Mouse (Mus musculus): ENCODE data around the gene Rabgap1l. TPM values are rescaled to one million over a fixed set of nuclear protein-coding genes. Genes with fewer than 3 reads are reported as not detected.

Rabgap1l gene
- 20.5 and 23.7 TPM in 2 replicates for polyA plus RNA-seq (2015; fragmentation: Nextera tagmentation; extraction: Ambion mirVana)

GRCm38 (mm10) chr1:160792686-160793355 is at the start of gene Rabgap1l:
Gene Rabgap1l, minus strand, starts transcription at chr1:160793211.
- Histone ChIP-seq H3K4me3 (peak within 1 kb of the TSS; percentile 89), H3K9me3 (0 out of 2 replicates have a peak, but pooled peaks cover 4% of the 10 kb centered on the region), H3K36me3 (no peaks in the 10 kb centered on the region), H3K4me1 (replicated peaks) (peaks cover 11% of the 10 kb centered on the region), H3K27me3 (0 out of 2 replicates have a peak, but pooled peaks cover 3% of the 10 kb centered on the region), H3K9ac (peak within 1 kb of the TSS; percentile 90), H3K27ac (replicated peaks) (peak within 1 kb of the TSS; percentile 73), H3K4me2 (peak within 1 kb of the TSS; percentile 95)
- under 1% methylated on average over 64 of the region's 67 CpGs for WGBS
- ATAC-seq (ENCODE audit: low read depth): peak; percentile 97

DNA sequence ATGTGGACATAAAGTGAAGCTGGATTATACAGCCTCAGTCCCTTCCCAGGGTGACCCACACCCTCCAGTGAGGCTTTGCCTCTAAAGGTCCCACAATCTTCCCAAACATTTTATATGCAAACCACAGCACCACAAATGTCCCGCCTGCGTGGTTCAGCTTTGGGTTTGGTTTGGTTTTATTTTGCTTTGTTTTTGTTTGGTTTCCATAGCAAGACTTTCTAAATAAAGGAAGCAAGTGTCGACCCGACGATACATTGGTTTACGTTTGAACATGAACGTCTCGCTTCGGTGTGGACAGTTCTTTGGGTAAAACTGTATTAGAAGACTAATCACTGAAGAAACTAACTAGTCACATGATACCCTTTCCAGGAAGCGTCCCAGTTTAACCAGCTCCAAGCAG is 49.6 kb upstream of the Rabgap1l start:
- WGBS: 90% methylated on average over 10 of the region's 10 CpGs
- Histone ChIP-seq H3K27me3 (no peaks in the 10 kb centered on the region), H3K4me3 (no peak overlapping the region), H3K9me3 (no peaks in the 10 kb centered on the region), H3K4me2 (no peak overlapping the region), H3K27ac (replicated peaks) (no peak overlapping the region), H3K4me1 (replicated peaks) (no peaks in the 10 kb centered on the region), H3K36me3 (no peaks in the 10 kb centered on the region), H3K9ac (no peak overlapping the region)
- ATAC-seq (ENCODE audit: low read depth): no peak

DNA sequence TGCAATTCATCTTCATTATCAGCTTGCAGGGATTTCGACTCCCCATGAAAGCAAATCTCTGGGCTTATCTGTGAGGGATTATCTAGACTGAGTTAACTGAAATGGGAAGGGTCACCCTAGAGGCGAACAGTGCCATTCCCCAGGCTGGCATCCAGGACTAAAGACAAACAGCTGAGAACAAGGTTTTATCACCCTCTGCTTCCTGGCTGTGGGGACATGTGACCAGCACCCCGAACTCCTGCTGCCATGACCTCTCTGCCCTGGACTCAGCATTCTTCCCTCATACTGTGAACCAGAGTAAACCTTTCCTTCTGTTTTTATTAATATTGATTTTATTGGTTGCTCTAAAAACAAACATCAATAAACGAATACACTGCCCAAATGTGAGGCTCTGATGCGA is 47.6 kb upstream of the Rabgap1l start:
- Histone ChIP-seq H3K9me3 (no peaks in the 10 kb centered on the region), H3K36me3 (no peaks in the 10 kb centered on the region), H3K27me3 (no peaks in the 10 kb centered on the region), H3K4me1 (replicated peaks) (no peaks in the 10 kb centered on the region), H3K9ac (no peak overlapping the region), H3K4me2 (no peak overlapping the region), H3K27ac (replicated peaks) (no peak overlapping the region), H3K4me3 (no peak overlapping the region)
- no peak for ATAC-seq (ENCODE audit: low read depth)
- 84% methylated on average over 5 of the region's 5 CpGs for WGBS

DNA sequence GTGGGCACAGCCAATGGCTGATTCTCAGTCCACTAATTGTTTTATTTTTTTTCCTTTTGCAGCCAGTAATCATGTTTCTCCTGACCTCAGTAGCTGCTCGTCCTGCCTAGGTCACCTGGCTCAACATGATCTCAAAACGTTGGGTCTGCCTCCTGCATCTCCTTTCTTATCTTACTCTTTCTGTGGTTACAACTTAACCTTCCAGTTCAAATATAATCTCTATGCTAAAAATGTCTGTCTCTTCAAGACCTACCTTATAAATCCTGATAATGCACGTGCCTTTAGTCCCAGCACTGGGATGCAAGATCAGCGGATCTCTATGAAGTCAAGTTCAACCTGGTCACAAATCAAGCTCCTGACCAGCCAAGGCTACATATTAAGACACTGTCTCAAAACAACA is 46.1 kb upstream of the Rabgap1l start:
- no peaks in the 10 kb centered on the region for H3K4me1 ChIP-seq (replicated peaks)
- no peaks in the 10 kb centered on the region for H3K36me3 ChIP-seq
- no peak overlapping the region for H3K4me3 ChIP-seq
- H3K27ac ChIP-seq (replicated peaks): no peak overlapping the region
- H3K27me3 ChIP-seq: no peaks in the 10 kb centered on the region
- ATAC-seq (ENCODE audit: low read depth): no peak
- H3K9ac ChIP-seq: no peak overlapping the region
- H3K4me2 ChIP-seq: no peak overlapping the region
- H3K9me3 ChIP-seq: no peaks in the 10 kb centered on the region
- WGBS: 80% methylated on average over 4 of the region's 4 CpGs

GRCm38 (mm10) chr1:160834446-160834845 is 41.4 kb upstream of the Rabgap1l start:
- no peak for ATAC-seq (ENCODE audit: low read depth)
- WGBS: 80% methylated on average over 1 of the region's 1 CpGs

DNA sequence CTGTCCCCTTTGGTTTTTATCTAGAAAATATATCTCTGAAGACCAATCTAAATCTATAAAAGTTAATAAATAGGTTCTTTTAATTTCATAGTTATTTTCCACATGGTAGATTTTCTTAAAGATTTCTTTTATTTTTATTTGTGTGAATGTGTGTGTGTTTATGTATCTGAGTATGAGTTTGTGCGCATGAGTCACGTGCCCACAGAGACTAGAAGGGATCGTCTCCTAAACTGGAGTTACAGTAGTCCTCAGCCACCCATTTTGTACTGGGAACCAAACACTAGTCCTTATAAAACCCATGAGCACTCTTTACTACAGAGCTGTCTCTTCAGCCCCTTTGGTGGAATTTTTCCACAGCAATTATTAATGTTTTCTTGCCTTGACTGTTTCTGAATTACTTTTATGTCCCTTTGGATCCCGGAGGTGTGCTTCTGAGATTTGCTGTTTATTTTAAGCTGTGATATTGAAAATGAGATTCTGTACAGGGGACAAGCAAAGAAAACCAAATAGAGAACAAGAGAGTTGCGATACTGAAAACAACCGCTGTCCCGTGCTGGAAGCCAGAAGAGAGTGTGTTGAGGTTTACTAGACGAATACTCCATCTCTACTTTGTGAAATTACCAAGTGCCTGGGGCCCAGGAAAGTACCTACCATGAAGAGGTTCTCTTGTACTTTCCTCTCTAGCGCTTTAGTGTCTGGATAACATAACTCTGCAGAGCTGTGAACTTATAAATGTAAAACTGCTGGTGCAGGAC is 39.4 kb upstream of the Rabgap1l start:
- WGBS: 87% methylated on average over 9 of the region's 9 CpGs
- no peak for ATAC-seq (ENCODE audit: low read depth)

More at GRCm38 (mm10) chr1:160834446-160834845, 41.4 kb upstream of the Rabgap1l start:
- H3K4me1 ChIP-seq (replicated peaks): no peaks in the 10 kb centered on the region
- no peaks in the 10 kb centered on the region for H3K36me3 ChIP-seq
- no peaks in the 10 kb centered on the region for H3K27me3 ChIP-seq
- H3K4me2 ChIP-seq: no peak overlapping the region
- no peak overlapping the region for H3K4me3 ChIP-seq
- H3K9me3 ChIP-seq: no peaks in the 10 kb centered on the region
- H3K27ac ChIP-seq (replicated peaks): no peak overlapping the region
- H3K9ac ChIP-seq: no peak overlapping the region

GRCm38 (mm10) chr1:160830608-160831498 is 37.8 kb upstream of the Rabgap1l start:
- Histone ChIP-seq H3K4me2 (no peak overlapping the region), H3K27me3 (no peaks in the 10 kb centered on the region), H3K9me3 (no peaks in the 10 kb centered on the region), H3K9ac (no peak overlapping the region), H3K27ac (replicated peaks) (no peak overlapping the region), H3K36me3 (no peaks in the 10 kb centered on the region), H3K4me1 (replicated peaks) (no peaks in the 10 kb centered on the region), H3K4me3 (no peak overlapping the region)
- 93% methylated on average over 8 of the region's 8 CpGs for WGBS
- ATAC-seq (ENCODE audit: low read depth): no peak

More for the DNA sequence above, 39.4 kb upstream of the Rabgap1l start:
- Histone ChIP-seq H3K36me3 (no peaks in the 10 kb centered on the region), H3K9ac (no peak overlapping the region), H3K4me1 (replicated peaks) (no peaks in the 10 kb centered on the region), H3K4me2 (no peak overlapping the region), H3K4me3 (no peak overlapping the region), H3K27ac (replicated peaks) (no peak overlapping the region), H3K9me3 (no peaks in the 10 kb centered on the region), H3K27me3 (no peaks in the 10 kb centered on the region)

DNA sequence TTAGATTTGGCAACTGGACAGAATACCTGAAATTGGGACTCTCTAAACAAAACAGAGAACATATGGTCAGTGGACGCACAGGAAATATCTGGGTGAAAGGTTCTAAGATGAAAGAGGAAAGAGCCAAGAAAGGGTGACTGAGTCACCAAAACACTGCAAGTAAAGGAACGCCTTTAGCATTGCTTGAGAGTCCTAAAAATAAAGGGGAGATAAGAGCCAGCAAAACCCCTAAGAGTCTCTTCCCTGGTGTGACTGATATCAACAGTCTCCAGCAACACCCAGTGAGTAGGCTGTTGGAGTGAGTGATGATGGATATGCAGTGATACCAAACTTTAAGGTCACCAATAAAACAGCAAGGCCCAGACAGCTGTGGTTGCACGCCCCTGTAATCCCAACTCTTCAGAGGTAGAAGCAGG is 32.4 kb upstream of the Rabgap1l start:
- no peak overlapping the region for H3K4me2 ChIP-seq
- no peaks in the 10 kb centered on the region for H3K27me3 ChIP-seq
- no peak overlapping the region for H3K9ac ChIP-seq
- H3K4me1 ChIP-seq (replicated peaks): no peaks in the 10 kb centered on the region
- WGBS: 80% methylated on average over 3 of the region's 3 CpGs
- no peaks in the 10 kb centered on the region for H3K36me3 ChIP-seq
- H3K4me3 ChIP-seq: no peak overlapping the region
- H3K9me3 ChIP-seq: no peaks in the 10 kb centered on the region
- no peak overlapping the region for H3K27ac ChIP-seq (replicated peaks)
- ATAC-seq (ENCODE audit: low read depth): no peak

DNA sequence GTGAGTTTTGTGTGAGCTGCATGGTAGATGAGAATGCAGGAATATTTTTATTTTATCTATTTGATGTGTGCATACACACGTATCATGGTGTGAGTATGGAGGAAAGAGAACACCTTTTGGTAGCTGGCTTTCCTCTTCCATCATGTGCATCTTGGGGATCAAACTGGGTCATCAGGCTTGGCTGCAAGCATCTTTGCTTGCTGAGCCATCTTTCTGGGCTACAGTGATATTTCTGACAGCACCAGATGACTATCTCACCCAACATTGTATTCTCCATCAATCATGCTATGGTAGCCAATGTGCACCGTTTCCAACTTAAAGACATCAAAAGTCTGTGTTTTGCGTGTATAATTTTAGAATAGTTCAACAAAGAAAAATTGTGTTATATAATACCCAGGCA is 30.6 kb upstream of the Rabgap1l start:
- no peaks in the 10 kb centered on the region for H3K36me3 ChIP-seq
- no peak overlapping the region for H3K4me3 ChIP-seq
- H3K27ac ChIP-seq (replicated peaks): no peak overlapping the region
- no peaks in the 10 kb centered on the region for H3K9me3 ChIP-seq
- ATAC-seq (ENCODE audit: low read depth): no peak
- no peaks in the 10 kb centered on the region for H3K27me3 ChIP-seq
- WGBS: 92% methylated on average over 3 of the region's 3 CpGs
- no peaks in the 10 kb centered on the region for H3K4me1 ChIP-seq (replicated peaks)
- no peak overlapping the region for H3K9ac ChIP-seq
- no peak overlapping the region for H3K4me2 ChIP-seq

DNA sequence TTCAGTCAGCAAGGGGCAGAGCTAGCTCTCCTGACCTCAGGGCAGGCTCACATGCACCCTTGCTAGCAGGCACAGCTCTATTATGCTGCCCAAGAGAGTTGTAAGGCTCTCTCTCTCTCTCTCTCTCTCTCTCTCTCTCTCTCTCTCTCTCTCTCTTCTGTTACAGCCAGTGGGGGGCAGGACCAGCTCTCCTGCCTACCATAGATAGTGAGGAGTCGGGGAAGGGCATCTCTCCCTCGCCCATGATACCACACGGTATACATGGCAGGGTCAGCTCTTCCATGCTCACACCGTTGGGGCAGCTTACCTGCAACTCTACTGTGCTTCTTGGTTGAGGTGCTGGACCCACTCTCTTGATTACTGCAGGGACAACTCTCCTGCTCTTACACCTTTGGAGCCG is 21.2 kb upstream of the Rabgap1l start:
- Histone ChIP-seq H3K27me3 (no peaks in the 10 kb centered on the region), H3K36me3 (no peaks in the 10 kb centered on the region), H3K9ac (no peak overlapping the region), H3K4me1 (replicated peaks) (no peaks in the 10 kb centered on the region), H3K27ac (replicated peaks) (no peak overlapping the region), H3K4me3 (no peak overlapping the region), H3K4me2 (no peak overlapping the region), H3K9me3 (no peaks in the 10 kb centered on the region)
- WGBS: 93% methylated on average over 5 of the region's 5 CpGs
- no peak for ATAC-seq (ENCODE audit: low read depth)

DNA sequence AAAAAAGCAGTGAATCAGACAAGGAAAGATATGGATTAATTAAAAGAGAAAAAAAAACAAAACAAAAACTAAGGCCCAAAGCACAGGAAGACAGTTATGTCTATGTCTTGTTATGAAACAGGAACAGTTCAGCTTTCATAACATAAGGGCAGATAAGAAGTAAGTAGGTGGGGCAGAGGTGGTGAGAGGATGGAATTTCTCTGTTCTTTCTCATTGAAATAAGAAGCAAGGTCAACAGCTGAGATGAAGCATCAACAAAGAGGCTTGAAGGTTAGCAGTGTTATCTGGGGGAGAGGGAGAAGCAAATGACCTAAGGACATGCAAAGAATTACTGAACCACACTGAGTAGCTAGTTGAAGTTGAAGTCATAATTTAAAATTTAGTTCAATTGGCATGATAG is 19.4 kb upstream of the Rabgap1l start:
- Histone ChIP-seq H3K27ac (replicated peaks) (no peak overlapping the region), H3K4me3 (no peak overlapping the region), H3K36me3 (no peaks in the 10 kb centered on the region), H3K4me2 (no peak overlapping the region), H3K4me1 (replicated peaks) (no peaks in the 10 kb centered on the region), H3K27me3 (no peaks in the 10 kb centered on the region), H3K9ac (no peak overlapping the region), H3K9me3 (no peaks in the 10 kb centered on the region)
- ATAC-seq (ENCODE audit: low read depth): no peak

GRCm38 (mm10) chr1:160811930-160812329 is 18.9 kb upstream of the Rabgap1l start:
- H3K27ac ChIP-seq (replicated peaks): no peak overlapping the region
- H3K9ac ChIP-seq: no peak overlapping the region
- no peaks in the 10 kb centered on the region for H3K36me3 ChIP-seq
- WGBS: 74% methylated on average over 1 of the region's 1 CpGs
- H3K4me2 ChIP-seq: no peak overlapping the region
- no peak for ATAC-seq (ENCODE audit: low read depth)
- H3K9me3 ChIP-seq: no peaks in the 10 kb centered on the region
- no peaks in the 10 kb centered on the region for H3K27me3 ChIP-seq
- H3K4me1 ChIP-seq (replicated peaks): no peaks in the 10 kb centered on the region
- no peak overlapping the region for H3K4me3 ChIP-seq

All from neural tube, embryonic 13.5 days (tissue).